ENCODE assay signal across 8 mouse cellular contexts in genomic region chr15:81511601-81512261, GRCm38 (mm10). TPM values are rescaled to one million over a fixed set of nuclear protein-coding genes. Genes with fewer than 3 reads are reported as not detected.
DNase-seq lines count a peak whose midpoint lies in the region; ATAC-seq and TF ChIP-seq lines count a peak whose summit lies in the region.

No protein-coding gene starts in this region.

- no peaks in the 10 kb centered on the region for H3K36me3 ChIP-seq in embryonic facial prominence, embryonic 11.5 days (replicated peaks; ENCODE audit: control insufficient read depth, insufficient read depth, low read depth, low read length)
- H3K36me3 ChIP-seq in liver, embryonic 15.5 days (replicated peaks) = no peaks in the 10 kb centered on the region

- H3K4me2 ChIP-seq in embryonic facial prominence, embryonic 11.5 days (ENCODE audit: low read depth, low read length) = no peak overlapping the region
- H3K4me2 ChIP-seq in liver, embryonic 15.5 days = peak overlapping the region; percentile 56

- H3K9me3 ChIP-seq in embryonic facial prominence, embryonic 11.5 days (replicated peaks; ENCODE audit: control insufficient read depth, low read length) = no peaks in the 10 kb centered on the region
- no peaks in the 10 kb centered on the region for H3K9me3 ChIP-seq in liver, embryonic 15.5 days (replicated peaks)

- intact Hi-C loops in left cerebral cortex, adult 2 months (cut with DNase I) = no loop called here
- intact Hi-C loops in left cerebral cortex, postnatal 36 days (cut with DNase I) = no loop called here

- no peak for ATAC-seq in embryonic facial prominence, embryonic 11.5 days (replicated peaks; ENCODE audit: insufficient number of reproducible peaks, low FRiP score, low TSS enrichment, low read depth)
- ATAC-seq in liver, embryonic 15.5 days (ENCODE audit: insufficient read depth) = no peak

- no peak for DNase-seq in left cerebral cortex, adult 2 months (ENCODE audit: extremely low spot score in 1 of 2, low spot score in 2 of 2)
- no peak for DNase-seq in left cerebral cortex, postnatal 36 days (ENCODE audit: low spot score in 2 of 2)
- DNase-seq in embryonic facial prominence, embryonic 11.5 days (ENCODE audit: low spot score) = peak; percentile 47
- DNase-seq in induced T-regulatory cell, adult 2 months (ENCODE audit: low read depth) = peak; percentile 92
- DNase-seq in ovary, postnatal 14 days (ENCODE audit: low spot score) = peak; percentile 68
- no peak for DNase-seq in frontal cortex, adult 2 months (ENCODE audit: extremely low spot score in 1 of 2, low spot score in 1 of 2)
- no peak for DNase-seq in right cerebral cortex, postnatal 14 days

- peak overlapping the region; percentile 11; the same call in 1 of the 2 replicates for H3K4me3 ChIP-seq in left cerebral cortex, adult 2 months
- H3K4me3 ChIP-seq in embryonic facial prominence, embryonic 11.5 days (ENCODE audit: low read depth, low read length) = no peak overlapping the region
- peak overlapping the region; percentile 32 for H3K4me3 ChIP-seq in liver, embryonic 15.5 days (replicated peaks)

- TF ChIP-seq CTCF in left cerebral cortex, adult 2 months (IDR thresholded peaks at IDR 0.05) = no peak

- 42% methylated on average over 21 of the region's 21 CpGs for WGBS in embryonic facial prominence, embryonic 11.5 days
- WGBS in liver, embryonic 15.5 days (ENCODE audit: insufficient replicate concordance) = 12% methylated on average over 21 of the region's 21 CpGs

- no peak overlapping the region for H3K9ac ChIP-seq in embryonic facial prominence, embryonic 11.5 days (replicated peaks; ENCODE audit: low read length)
- peak overlapping the region; percentile 30; the same call in 1 of the 2 replicates for H3K9ac ChIP-seq in liver, embryonic 15.5 days

- H3K27ac ChIP-seq in left cerebral cortex, adult 2 months = peak overlapping the region; percentile 36; the same call in 1 of the 2 replicates
- no peak overlapping the region for H3K27ac ChIP-seq in embryonic facial prominence, embryonic 11.5 days (replicated peaks; ENCODE audit: low read depth, low read length)
- 0 out of 2 replicates have a peak overlapping the region, but pooled peaks have one; percentile 11 for H3K27ac ChIP-seq in liver, embryonic 15.5 days (replicated peaks)

- no peaks in the 10 kb centered on the region for H3K27me3 ChIP-seq in embryonic facial prominence, embryonic 11.5 days (ENCODE audit: control insufficient read depth, insufficient read depth, low read length)
- H3K27me3 ChIP-seq in liver, embryonic 15.5 days = no peaks in the 10 kb centered on the region

- no peaks in the 10 kb centered on the region; the same call in 1 of the 2 replicates for H3K4me1 ChIP-seq in embryonic facial prominence, embryonic 11.5 days (ENCODE audit: control insufficient read depth, insufficient read depth, low read length)
- H3K4me1 ChIP-seq in liver, embryonic 15.5 days (replicated peaks) = peaks cover 33% of the 10 kb centered on the region

RNA-seq across cellular contexts. Expression of gene Rbx1, which starts 45.6 kb away (rescaled TPM):
- 100 to 1,000 TPM; 126 to 153 TPM for total RNA-seq in left cerebral cortex, adult 2 months (2021)
- 100 to 1,000 TPM; 134 to 137 TPM for total RNA-seq in left cerebral cortex, postnatal 36 days (2021)
- polyA plus RNA-seq in embryonic facial prominence, embryonic 11.5 days (2014; fragmentation: Nextera tagmentation; extraction: Ambion mirVana) = 521 and 534 TPM in 2 replicates
- polyA plus RNA-seq in liver, embryonic 15.5 days (2015; fragmentation: Nextera tagmentation; extraction: Ambion mirVana) = 195 and 226 TPM in 2 replicates
- polyA plus RNA-seq in frontal cortex, adult 2 months (2012; rRNA removed) = 182 and 193 TPM in 2 replicates

Comparison
In these comparisons a context has a peak if more than half of its experiments do, and no peak if none do; other contexts are left out.
1. DNase-seq: peak in embryonic facial prominence, embryonic 11.5 days (single experiment), induced T-regulatory cell, adult 2 months (single experiment) and ovary, postnatal 14 days (single experiment); none in left cerebral cortex, adult 2 months (0 of 2), left cerebral cortex, postnatal 36 days (0 of 2), frontal cortex, adult 2 months (0 of 2) and right cerebral cortex, postnatal 14 days (single experiment).